Mouse (Mus musculus) hindbrain, embryonic 11.5 days (tissue): Measurements from ENCODE around the gene Osbpl5. TPM values are rescaled to one million over a fixed set of nuclear protein-coding genes. Genes with fewer than 3 reads are reported as not detected.
A peak's percentile ranks its signal among the peaks of the same experiment; 100 is the strongest.
"Not testable (repeated sequence)": the region's sequence is repeated elsewhere in the genome, so short reads cannot be mapped to it uniquely, and the experiment has no call there.

ENCODE experiments used
- ATAC-seq: fragments of 200-750 bp; cut with Nextera tagmentation; 2 replicates; pipeline ENCODE4 v1.8.0; 2017; ENCODE audit warnings: mild to moderate bottlenecking, moderate TSS enrichment, moderate library complexity; ENCODE audit not compliant: low FRiP score
- DNase-seq: peaks from one replicate; pipeline ENCODE4 v3.0.0-alpha.2; 2015; ENCODE audit warnings: low spot score
- H3K27ac ChIP-seq: fragments of 300-500 bp; sonication (generic); 2 replicates; pipeline ENCODE4 v1.5.1; 2014; ENCODE audit warnings: mild to moderate bottlenecking, low read depth, low read length
- H3K27me3 ChIP-seq: fragments of 300-500 bp; sonication (generic); 2 replicates; pipeline ENCODE4 v1.6.1; 2014; ENCODE audit warnings: mild to moderate bottlenecking, low read length, moderate library complexity, mixed read lengths; ENCODE audit not compliant: control insufficient read depth, insufficient read depth
- H3K36me3 ChIP-seq: fragments of 300-500 bp; sonication (generic); 2 replicates; pipeline ENCODE4 v1.6.1; 2014; ENCODE audit warnings: mild to moderate bottlenecking, low read length, moderate library complexity, mixed read lengths; ENCODE audit not compliant: control insufficient read depth, insufficient read depth
- H3K4me1 ChIP-seq: fragments of 300-500 bp; sonication (generic); replicated peaks from 2 replicates; pipeline ENCODE4 v1.6.1; 2014; ENCODE audit warnings: low read length, mixed read lengths; ENCODE audit not compliant: control insufficient read depth, insufficient read depth
- H3K4me2 ChIP-seq: fragments of 300-500 bp; sonication (generic); replicated peaks from 2 replicates; pipeline ENCODE4 v1.6.1; 2014; ENCODE audit warnings: mild to moderate bottlenecking, low read depth, low read length
- H3K4me3 ChIP-seq: fragments of 300-500 bp; sonication (generic); 2 replicates; pipeline ENCODE4 v1.5.1; 2014; ENCODE audit warnings: low read depth, low read length
- H3K9ac ChIP-seq: fragments of 300-500 bp; sonication (generic); 2 replicates; pipeline ENCODE4 v1.6.1; 2014; ENCODE audit warnings: low read depth, low read length
- H3K9me3 ChIP-seq: fragments of 300-500 bp; sonication (generic); 2 replicates; pipeline ENCODE4 v1.6.1; 2016; ENCODE audit warnings: low read length; ENCODE audit not compliant: control insufficient read depth
- WGBS: fragments of 180-500 bp; shearing (Covaris S2); extraction: QIAGEN DNeasy Blood & Tissue Kit; methylation state at CpG from one replicate; pipeline ENCODE4 v1.1.7; 2014; 5-methylcytosine and 5-hydroxymethylcytosine counted together
- polyA plus RNA-seq: library from polyadenylated mRNA; unstranded; fragments of >200 nt; fragmentation: Nextera tagmentation; extraction: Ambion mirVana; gene quantifications from 2 replicates; pipeline ENCODE4 v1.2.1, GENCODE M21; 2014

Gene Osbpl5
- polyA plus RNA-seq, 1 experiment from 2014 or later = 13.7 TPM

- Histone ChIP-seq H3K9me3 (no peaks in the 10 kb centered on the region), H3K4me3 (no peak overlapping the region), H3K36me3 (no peaks in the 10 kb centered on the region), H3K27me3 (no peaks in the 10 kb centered on the region), H3K4me2 (no peak overlapping the region), H3K9ac (no peak overlapping the region), H3K4me1 (no peaks in the 10 kb centered on the region), H3K27ac (no peak overlapping the region)
- ATAC-seq (no peak), DNase-seq (no peak)
- WGBS = 83% methylated on average over 7 of the region's 7 CpGs
Observed at GRCm38 (mm10) chr7:143689481-143689880, 67.3 kb downstream of the Osbpl5 start.

GRCm38 (mm10) chr7:143686676-143687075, 70.1 kb downstream of the Osbpl5 start:
- not testable (repeated sequence) for H3K4me3 ChIP-seq, H3K4me1 ChIP-seq, H3K9me3 ChIP-seq, H3K27ac ChIP-seq, H3K4me2 ChIP-seq, ATAC-seq, H3K27me3 ChIP-seq, DNase-seq, H3K36me3 ChIP-seq, H3K9ac ChIP-seq
- 85% methylated on average over 3 of the region's 3 CpGs for WGBS

- ATAC-seq = not testable (repeated sequence)
Observed at GRCm38 (mm10) chr7:143686191-143686590, 70.6 kb downstream of the Osbpl5 start.

GRCm38 (mm10) chr7:143685359-143686067, 71.3 kb downstream of the Osbpl5 start, which contains the start of gene Tnfrsf23:
Gene Tnfrsf23, minus strand, starts transcription at chr7:143685872.
- DNase-seq (peak; percentile 73), ATAC-seq (peak; percentile 78; the same call in 1 of the 2 replicates)
- Histone ChIP-seq H3K4me2 (peak within 1 kb of the TSS; percentile 74), H3K4me1 (no peaks in the 10 kb centered on the region), H3K9ac (no peak within 1 kb of the TSS), H3K4me3 (peak within 1 kb of the TSS; percentile 32), H3K9me3 (no peaks in the 10 kb centered on the region), H3K36me3 (no peaks in the 10 kb centered on the region), H3K27me3 (no peaks in the 10 kb centered on the region), H3K27ac (no peak within 1 kb of the TSS)
- WGBS = 4% methylated on average over 35 of the region's 35 CpGs

More at GRCm38 (mm10) chr7:143686191-143686590, 70.6 kb downstream of the Osbpl5 start:
- H3K9ac ChIP-seq, H3K27ac ChIP-seq, H3K4me2 ChIP-seq, H3K4me1 ChIP-seq, H3K9me3 ChIP-seq, DNase-seq, H3K27me3 ChIP-seq, H3K4me3 ChIP-seq, H3K36me3 ChIP-seq: not testable (repeated sequence)
- WGBS = 65% methylated on average over 4 of the region's 4 CpGs

GRCm38 (mm10) chr7:143684569-143684968, 72.2 kb downstream of the Osbpl5 start:
- H3K36me3 ChIP-seq, H3K27me3 ChIP-seq, DNase-seq, H3K9me3 ChIP-seq, ATAC-seq, H3K9ac ChIP-seq, H3K27ac ChIP-seq, H3K4me1 ChIP-seq, H3K4me3 ChIP-seq, H3K4me2 ChIP-seq: not testable (repeated sequence)
- WGBS = 96% methylated on average over 1 of the region's 2 CpGs

- H3K27me3 ChIP-seq = no peaks in the 10 kb centered on the region
- H3K9ac ChIP-seq = no peak overlapping the region
- no peak for DNase-seq
- H3K36me3 ChIP-seq = no peaks in the 10 kb centered on the region
- no peak overlapping the region for H3K27ac ChIP-seq
- WGBS = 100% methylated on average over 1 of the region's 1 CpGs
- H3K9me3 ChIP-seq = no peaks in the 10 kb centered on the region
- no peak overlapping the region for H3K4me3 ChIP-seq
- ATAC-seq = no peak
- H3K4me2 ChIP-seq = no peak overlapping the region
- H3K4me1 ChIP-seq = no peaks in the 10 kb centered on the region
Observed at GRCm38 (mm10) chr7:143681566-143681965, 75.2 kb downstream of the Osbpl5 start.

- not testable (repeated sequence) for DNase-seq, H3K9ac ChIP-seq, H3K4me2 ChIP-seq, H3K36me3 ChIP-seq, H3K27ac ChIP-seq, H3K4me1 ChIP-seq, H3K4me3 ChIP-seq, H3K27me3 ChIP-seq, H3K9me3 ChIP-seq, ATAC-seq
- 37% methylated on average over 2 of the region's 2 CpGs for WGBS
Observed at GRCm38 (mm10) chr7:143680836-143681235, 75.9 kb downstream of the Osbpl5 start.

GRCm38 (mm10) chr7:143679650-143680049, 77.1 kb downstream of the Osbpl5 start:
- H3K27me3 ChIP-seq, H3K36me3 ChIP-seq, H3K4me1 ChIP-seq, H3K4me2 ChIP-seq, ATAC-seq, H3K4me3 ChIP-seq, DNase-seq, H3K9ac ChIP-seq, H3K27ac ChIP-seq, H3K9me3 ChIP-seq: not testable (repeated sequence)
- WGBS = 76% methylated on average over 2 of the region's 2 CpGs
